Mouse (Mus musculus): ENCODE data around the gene Milr1. TPM values are rescaled to one million over a fixed set of nuclear protein-coding genes. Genes with fewer than 3 reads are reported as not detected.
"Not testable (repeated sequence)": the region's sequence is repeated elsewhere in the genome, so short reads cannot be mapped to it uniquely, and the experiment has no call there.

Milr1 gene
- total RNA-seq (2021), result 1 to 10 TPM in 1 of 2 experiments, under 1 TPM in 1; 0.62 to 1.3 TPM
- long read RNA-seq, partial matches to known transcripts, result 0 of 2 reads
- long read RNA-seq, other reads (novel, unspliced or antisense), result 1 of 2 reads

- DNase-seq (ENCODE audit: low spot score in 2 of 2), result no peak
These were observed at the start of gene Milr1 for GRCm38 (mm10) chr11:106751039-106752018. Gene Milr1, plus strand, starts transcription at chr11:106751226.

- DNase-seq (ENCODE audit: low spot score in 2 of 2), result no peak
These were observed 49.4 kb upstream of the Milr1 start for GRCm38 (mm10) chr11:106701589-106701988.

GRCm38 (mm10) chr11:106702584-106702983 lies 48.4 kb upstream of the Milr1 start:
- DNase-seq (ENCODE audit: low spot score in 2 of 2), result no peak

GRCm38 (mm10) chr11:106703931-106704330 lies 47.1 kb upstream of the Milr1 start:
- DNase-seq (ENCODE audit: low spot score in 2 of 2), result no peak

- DNase-seq (ENCODE audit: low spot score in 2 of 2), result no peak
These were observed 46.5 kb upstream of the Milr1 start for GRCm38 (mm10) chr11:106704399-106705111.

GRCm38 (mm10) chr11:106706212-106706611 lies 44.8 kb upstream of the Milr1 start:
- no peak for DNase-seq (ENCODE audit: low spot score in 2 of 2)

- DNase-seq (ENCODE audit: low spot score in 2 of 2), result no peak
These were observed 43.9 kb upstream of the Milr1 start for GRCm38 (mm10) chr11:106707085-106707484.

GRCm38 (mm10) chr11:106707866-106708265 lies 43.2 kb upstream of the Milr1 start:
- DNase-seq (ENCODE audit: low spot score in 2 of 2), result no peak

GRCm38 (mm10) chr11:106709227-106709985 lies 41.6 kb upstream of the Milr1 start:
- DNase-seq (ENCODE audit: low spot score in 2 of 2), result no peak

GRCm38 (mm10) chr11:106710789-106711188 lies 40.2 kb upstream of the Milr1 start:
- no peak for DNase-seq (ENCODE audit: low spot score in 2 of 2)

- DNase-seq (ENCODE audit: low spot score in 2 of 2), result no peak
These were observed 36.0 kb upstream of the Milr1 start for GRCm38 (mm10) chr11:106715066-106715465.

GRCm38 (mm10) chr11:106716568-106716967 lies 34.5 kb upstream of the Milr1 start:
- DNase-seq (ENCODE audit: low spot score in 2 of 2), result no peak

GRCm38 (mm10) chr11:106720379-106720778 lies 30.6 kb upstream of the Milr1 start:
- DNase-seq (ENCODE audit: low spot score in 2 of 2), result no peak

GRCm38 (mm10) chr11:106722831-106723361 lies 28.1 kb upstream of the Milr1 start:
- DNase-seq (ENCODE audit: low spot score in 2 of 2), result no peak

GRCm38 (mm10) chr11:106723611-106724125 lies 27.4 kb upstream of the Milr1 start:
- DNase-seq (ENCODE audit: low spot score in 2 of 2), result no peak

GRCm38 (mm10) chr11:106724176-106724915 lies 26.7 kb upstream of the Milr1 start:
- DNase-seq (ENCODE audit: low spot score in 2 of 2), result no peak

- not testable (repeated sequence) for DNase-seq (ENCODE audit: low spot score in 2 of 2)
These were observed 26.1 kb upstream of the Milr1 start for GRCm38 (mm10) chr11:106724916-106725235.

- DNase-seq (ENCODE audit: low spot score in 2 of 2), result no peak
These were observed 23.1 kb upstream of the Milr1 start for GRCm38 (mm10) chr11:106727967-106728366.

GRCm38 (mm10) chr11:106728402-106729366 lies 22.3 kb upstream of the Milr1 start:
- no peak for DNase-seq (ENCODE audit: low spot score in 2 of 2)

Data from layer of hippocampus, postnatal 10 days (tissue).